8 mouse cellular contexts compared by ENCODE assay signal in genomic region chr2:160744040-160744822, GRCm38 (mm10). TPM values are rescaled to one million over a fixed set of nuclear protein-coding genes. Genes with fewer than 3 reads are reported as not detected.
A peak's percentile ranks its signal among the peaks of the same experiment; 100 is the strongest.
DNase-seq lines count a peak whose midpoint lies in the region; ATAC-seq lines count a peak whose summit lies in the region.

No protein-coding gene starts in this region.

- DNase-seq in CD4-positive, CD25-positive, alpha-beta regulatory T cell, adult 2 months (ENCODE audit: low read depth, low spot score): peak; percentile 56
- DNase-seq in 3134 (ENCODE audit: extremely low read depth, insufficient read length, low spot score): peak; percentile 25
- peak; percentile 86 to 91 for DNase-seq in adrenal gland, postnatal 36 days
- peak; percentile 23 to 53 for DNase-seq in gastrocnemius, adult 8-10 months (ENCODE audit: low spot score in 2 of 2)
- peak; percentile 79 for DNase-seq in kidney, adult 9 months
- DNase-seq in testis, postnatal 14 days (ENCODE audit: low spot score): peak; percentile 42

- no peak for ATAC-seq in CD4-positive, CD25-positive, alpha-beta regulatory T cell, adult 4 months
- ATAC-seq in megakaryocyte-erythroid progenitor cell, adult 5-6 weeks (replicated peaks; ENCODE audit: low FRiP score, low TSS enrichment, poor library complexity, severe bottlenecking): peak; percentile 60

RNA-seq across cellular contexts. Expression of gene Plcg1, which starts 13.1 kb away (rescaled TPM):
- polyA plus RNA-seq in CD4-positive, CD25-positive, alpha-beta regulatory T cell, adult 4 months (2017; shearing (Covaris generic)): 10 to 100 TPM; 56.4 to 66.8 TPM
- 10 to 100 TPM; 51.7 to 62.2 TPM for total RNA-seq in adrenal gland, postnatal 36 days (2021)
- 10 to 100 TPM; 16.4 to 24.8 (median 19.4) TPM for total RNA-seq in gastrocnemius, adult 8-10 months (2022)
- total RNA-seq in megakaryocyte-erythroid progenitor cell, adult 5-6 weeks (2014; fragmentation: Nextera tagmentation): 18.8 and 20.7 TPM in 2 replicates
- total RNA-seq in megakaryocyte-erythroid progenitor cell, adult 5-6 weeks (2017): 14.7 and 19.3 TPM in 2 replicates

Comparison
In these comparisons a context has a peak if more than half of its experiments do, and no peak if none do; other contexts are left out.
1. DNase-seq: peak in every context shown above with its lines; median percentile 88 in adrenal gland, postnatal 36 days; 79 in kidney, adult 9 months; 56 in CD4-positive, CD25-positive, alpha-beta regulatory T cell, adult 2 months; 42 in testis, postnatal 14 days; 38 in gastrocnemius, adult 8-10 months; 25 in 3134.